Mouse (Mus musculus) heart, embryonic 11.5 days (tissue): ENCODE data around the gene Tdrd6. TPM values are rescaled to one million over a fixed set of nuclear protein-coding genes. Genes with fewer than 3 reads are reported as not detected.

Source experiments
- ATAC-seq: fragments of 200-750 bp; cut with Nextera tagmentation; replicated peaks from 2 replicates; pipeline ENCODE4 v1.8.0; 2017; ENCODE audit warnings: moderate library complexity; ENCODE audit not compliant: insufficient number of reproducible peaks, low FRiP score, low TSS enrichment
- H3K27ac ChIP-seq: fragments of 300-500 bp; sonication (generic); 2 replicates; pipeline ENCODE4 v1.5.1; 2014; ENCODE audit warnings: mild to moderate bottlenecking, low read depth, low read length
- H3K27me3 ChIP-seq: fragments of 300-500 bp; sonication (generic); 2 replicates; pipeline ENCODE4 v1.6.1; 2014; ENCODE audit warnings: mild to moderate bottlenecking, low read length, mixed read lengths; ENCODE audit not compliant: control insufficient read depth, insufficient read depth
- H3K36me3 ChIP-seq: fragments of 300-500 bp; sonication (generic); 2 replicates; pipeline ENCODE4 v1.6.1; 2014; ENCODE audit warnings: mild to moderate bottlenecking, low read length, moderate library complexity, mixed read lengths; ENCODE audit not compliant: control insufficient read depth, insufficient read depth
- H3K4me1 ChIP-seq: fragments of 300-500 bp; sonication (generic); 2 replicates; pipeline ENCODE4 v1.6.1; 2014; ENCODE audit warnings: low read length; ENCODE audit not compliant: control insufficient read depth, insufficient read depth
- H3K4me2 ChIP-seq: fragments of 300-500 bp; sonication (generic); 2 replicates; pipeline ENCODE4 v1.6.1; 2014; ENCODE audit warnings: mild to moderate bottlenecking, moderate library complexity
- H3K4me3 ChIP-seq: fragments of 300-500 bp; sonication (generic); 2 replicates; pipeline ENCODE4 v1.5.1; 2014; ENCODE audit warnings: low read depth, low read length
- H3K9ac ChIP-seq: fragments of 300-500 bp; sonication (generic); 2 replicates; pipeline ENCODE4 v1.6.1; 2014; ENCODE audit warnings: mild to moderate bottlenecking, low read depth, low read length, moderate library complexity
- H3K9me3 ChIP-seq: fragments of 300-500 bp; sonication (generic); replicated peaks from 2 replicates; pipeline ENCODE4 v1.6.1; 2016; ENCODE audit warnings: low read length; ENCODE audit not compliant: control insufficient read depth
- WGBS: fragments of 180-500 bp; shearing (Covaris S2); extraction: QIAGEN DNeasy Blood & Tissue Kit; methylation state at CpG from one replicate; pipeline ENCODE4 v1.1.7; 2014; ENCODE audit not compliant: insufficient replicate concordance; 5-methylcytosine and 5-hydroxymethylcytosine counted together
- polyA plus RNA-seq: library from polyadenylated mRNA; unstranded; fragments of >200 nt; fragmentation: Nextera tagmentation; extraction: Ambion mirVana; gene quantifications from 2 replicates; pipeline ENCODE4 v1.2.1, GENCODE M21; 2014

Gene Tdrd6
- polyA plus RNA-seq, 1 experiment from 2014 or later: 0.03 TPM

- Histone ChIP-seq H3K4me2 (peak overlapping the region; percentile 81), H3K9me3 (no peaks in the 10 kb centered on the region), H3K27me3 (peaks cover 39% of the 10 kb centered on the region), H3K9ac (peak overlapping the region; percentile 28; the same call in 1 of the 2 replicates), H3K4me3 (peak overlapping the region; percentile 49), H3K4me1 (peaks cover 16% of the 10 kb centered on the region), H3K36me3 (no peaks in the 10 kb centered on the region), H3K27ac (no peak overlapping the region)
- ATAC-seq: no peak
- 47% methylated on average over 13 of the region's 13 CpGs for WGBS
Observed at GRCm38 (mm10) chr17:43630427-43630760, 295 bp upstream of the Tdrd6 start.

GRCm38 (mm10) chr17:43629026-43629495, 1.0 kb downstream of the Tdrd6 start:
- Histone ChIP-seq H3K9me3 (no peaks in the 10 kb centered on the region), H3K4me3 (peak overlapping the region; percentile 49), H3K27me3 (peaks cover 39% of the 10 kb centered on the region), H3K9ac (no peak overlapping the region), H3K4me2 (peak overlapping the region; percentile 81), H3K4me1 (peaks cover 16% of the 10 kb centered on the region), H3K27ac (no peak overlapping the region), H3K36me3 (no peaks in the 10 kb centered on the region)
- WGBS: 25% methylated on average over 24 of the region's 24 CpGs
- ATAC-seq: no peak

GRCm38 (mm10) chr17:43628246-43628645, 1.9 kb downstream of the Tdrd6 start:
- Histone ChIP-seq H3K9me3 (no peaks in the 10 kb centered on the region), H3K4me3 (no peak overlapping the region), H3K27ac (no peak overlapping the region), H3K27me3 (peaks cover 39% of the 10 kb centered on the region), H3K9ac (no peak overlapping the region), H3K36me3 (no peaks in the 10 kb centered on the region), H3K4me2 (no peak overlapping the region), H3K4me1 (peaks cover 16% of the 10 kb centered on the region)
- WGBS: 81% methylated on average over 10 of the region's 10 CpGs
- ATAC-seq: no peak

- no peak overlapping the region for H3K27ac ChIP-seq
- no peaks in the 10 kb centered on the region for H3K9me3 ChIP-seq
- WGBS: 87% methylated on average over 10 of the region's 10 CpGs
- no peak overlapping the region for H3K4me3 ChIP-seq
- H3K9ac ChIP-seq: no peak overlapping the region
- no peaks in the 10 kb centered on the region for H3K27me3 ChIP-seq
- no peak overlapping the region for H3K4me2 ChIP-seq
- no peak for ATAC-seq
- no peaks in the 10 kb centered on the region for H3K4me1 ChIP-seq
- H3K36me3 ChIP-seq: no peaks in the 10 kb centered on the region
Observed at GRCm38 (mm10) chr17:43622076-43622475, 8.0 kb downstream of the Tdrd6 start.

DNA sequence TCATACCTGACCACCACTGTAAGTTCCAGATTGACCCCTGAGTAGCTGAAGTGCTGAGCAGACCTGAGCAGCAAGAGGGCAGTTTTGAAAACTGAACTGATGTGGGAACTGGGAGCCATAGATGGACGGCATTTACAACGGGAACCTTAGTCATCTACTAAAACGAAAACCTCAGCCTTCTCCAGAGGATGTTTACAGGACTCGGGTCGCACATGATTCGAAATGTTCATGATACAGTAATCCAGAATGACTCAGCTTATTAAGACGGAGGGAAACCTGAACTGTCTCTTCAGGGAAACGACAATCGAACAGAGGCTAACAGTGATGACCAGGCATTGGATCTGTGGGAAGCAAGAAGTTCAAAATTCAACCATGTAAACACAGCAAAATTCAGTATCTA, 10.9 kb downstream of the Tdrd6 start:
- ATAC-seq: no peak
- no peaks in the 10 kb centered on the region for H3K4me1 ChIP-seq
- 86% methylated on average over 9 of the region's 9 CpGs for WGBS
- no peak overlapping the region for H3K4me3 ChIP-seq
- H3K4me2 ChIP-seq: no peak overlapping the region
- no peak overlapping the region for H3K27ac ChIP-seq
- H3K9ac ChIP-seq: no peak overlapping the region
- H3K9me3 ChIP-seq: no peaks in the 10 kb centered on the region
- no peaks in the 10 kb centered on the region for H3K27me3 ChIP-seq
- H3K36me3 ChIP-seq: no peaks in the 10 kb centered on the region

DNA sequence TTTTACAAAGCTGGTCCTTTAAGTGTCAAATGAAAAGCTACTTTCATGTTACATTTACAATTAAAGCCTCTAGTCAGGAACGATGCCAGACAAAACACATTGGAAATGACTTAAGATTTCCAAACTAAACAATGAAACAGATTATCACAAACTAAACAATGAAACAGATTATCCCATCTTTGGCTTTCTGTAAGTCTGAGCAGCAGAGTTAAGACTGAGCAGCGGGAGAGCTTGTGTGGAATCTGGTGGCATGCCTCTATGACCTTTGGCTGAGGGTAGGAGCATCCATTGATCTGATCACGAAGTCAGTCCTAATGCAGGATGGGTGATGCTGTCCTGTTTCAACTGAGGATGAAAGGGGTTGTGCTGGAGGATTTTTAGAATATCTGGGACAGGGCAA, 17.9 kb downstream of the Tdrd6 start:
- no peak overlapping the region for H3K4me3 ChIP-seq
- 48% methylated on average over 3 of the region's 3 CpGs for WGBS
- H3K27ac ChIP-seq: no peak overlapping the region
- H3K9ac ChIP-seq: no peak overlapping the region
- no peaks in the 10 kb centered on the region for H3K4me1 ChIP-seq
- no peaks in the 10 kb centered on the region for H3K9me3 ChIP-seq
- H3K36me3 ChIP-seq: no peaks in the 10 kb centered on the region
- H3K4me2 ChIP-seq: no peak overlapping the region
- ATAC-seq: no peak
- H3K27me3 ChIP-seq: no peaks in the 10 kb centered on the region

DNA sequence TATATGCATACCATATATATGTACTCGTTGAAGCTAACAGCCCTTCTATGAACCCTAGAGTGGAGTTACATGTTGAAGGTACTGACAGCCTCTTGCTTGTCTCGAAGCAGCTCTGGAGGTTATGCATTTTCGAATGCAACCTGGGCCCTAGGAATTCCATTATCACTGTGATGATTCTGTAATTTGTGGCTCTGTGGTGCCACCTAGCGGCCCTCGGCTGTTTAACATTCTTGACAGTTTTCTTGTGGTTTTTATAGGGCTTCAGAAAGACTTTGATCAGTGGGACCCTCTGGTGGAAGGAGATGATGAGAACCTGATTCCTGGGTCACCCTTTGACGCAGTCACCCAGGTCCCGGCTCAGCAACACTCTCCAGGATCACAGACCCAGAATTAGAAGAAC, 18.5 kb downstream of the Tdrd6 start:
- H3K4me1 ChIP-seq: no peaks in the 10 kb centered on the region
- H3K36me3 ChIP-seq: no peaks in the 10 kb centered on the region
- ATAC-seq: no peak
- no peaks in the 10 kb centered on the region for H3K9me3 ChIP-seq
- no peak overlapping the region for H3K27ac ChIP-seq
- H3K27me3 ChIP-seq: no peaks in the 10 kb centered on the region
- no peak overlapping the region for H3K4me2 ChIP-seq
- no peak overlapping the region for H3K9ac ChIP-seq
- no peak overlapping the region for H3K4me3 ChIP-seq
- WGBS: 20% methylated on average over 7 of the region's 7 CpGs

DNA sequence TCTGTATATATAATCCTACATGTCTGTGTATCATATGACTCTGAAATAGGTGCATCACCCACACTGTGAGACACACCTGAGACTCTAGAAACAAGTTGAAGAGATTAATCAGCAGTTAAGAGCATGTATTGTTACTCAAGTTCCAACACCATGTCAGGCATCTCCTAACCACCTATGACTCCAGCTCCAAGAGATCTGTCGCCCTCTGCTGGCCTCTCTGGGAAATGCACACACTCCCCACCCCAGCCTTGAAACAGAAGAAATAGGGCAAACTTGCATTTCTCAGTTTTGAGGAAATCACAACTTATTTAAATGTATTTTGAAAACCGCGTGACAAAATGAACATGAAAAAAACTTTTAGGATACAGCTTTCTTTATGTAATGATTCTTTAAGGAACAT, 23.4 kb downstream of the Tdrd6 start:
- no peaks in the 10 kb centered on the region for H3K36me3 ChIP-seq
- no peaks in the 10 kb centered on the region for H3K27me3 ChIP-seq
- H3K4me3 ChIP-seq: no peak overlapping the region
- H3K4me1 ChIP-seq: no peaks in the 10 kb centered on the region
- no peaks in the 10 kb centered on the region for H3K9me3 ChIP-seq
- 10% methylated on average over 3 of the region's 3 CpGs for WGBS
- H3K9ac ChIP-seq: no peak overlapping the region
- H3K27ac ChIP-seq: no peak overlapping the region
- ATAC-seq: no peak
- H3K4me2 ChIP-seq: no peak overlapping the region

DNA sequence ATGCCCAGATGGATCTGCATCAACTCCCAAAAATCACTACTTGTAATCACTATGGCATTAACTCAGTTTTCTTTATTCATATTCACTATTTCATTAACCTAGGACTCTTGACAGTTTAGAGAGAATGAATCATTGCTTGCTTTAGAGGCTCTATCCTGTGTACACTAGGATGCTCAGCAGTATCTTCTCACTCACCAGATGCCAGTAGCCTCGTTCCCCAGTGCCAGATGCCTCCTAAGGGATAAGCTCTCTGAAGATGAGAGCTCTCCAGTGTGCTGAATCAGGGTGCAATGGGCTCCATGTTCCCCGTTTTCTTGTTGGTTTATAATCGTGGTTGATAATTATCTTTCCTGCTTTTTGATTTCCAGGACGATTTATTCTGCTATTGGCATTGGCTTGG, 31.4 kb downstream of the Tdrd6 start:
- H3K4me3 ChIP-seq: no peak overlapping the region
- H3K4me1 ChIP-seq: no peaks in the 10 kb centered on the region
- ATAC-seq: no peak
- 50% methylated on average over 4 of the region's 4 CpGs for WGBS
- H3K9me3 ChIP-seq: 0 out of 2 replicates have a peak, but pooled peaks cover 2% of the 10 kb centered on the region
- no peak overlapping the region for H3K27ac ChIP-seq
- H3K36me3 ChIP-seq: no peaks in the 10 kb centered on the region
- H3K4me2 ChIP-seq: no peak overlapping the region
- H3K9ac ChIP-seq: no peak overlapping the region
- no peaks in the 10 kb centered on the region for H3K27me3 ChIP-seq
